Mouse (Mus musculus): Measurements from ENCODE around the gene Mfsd2a. TPM values are rescaled to one million over a fixed set of nuclear protein-coding genes. Genes with fewer than 3 reads are reported as not detected.

Mfsd2a gene
- polyA plus RNA-seq, 1 experiment from 2014 or later = 11.4 TPM

DNA sequence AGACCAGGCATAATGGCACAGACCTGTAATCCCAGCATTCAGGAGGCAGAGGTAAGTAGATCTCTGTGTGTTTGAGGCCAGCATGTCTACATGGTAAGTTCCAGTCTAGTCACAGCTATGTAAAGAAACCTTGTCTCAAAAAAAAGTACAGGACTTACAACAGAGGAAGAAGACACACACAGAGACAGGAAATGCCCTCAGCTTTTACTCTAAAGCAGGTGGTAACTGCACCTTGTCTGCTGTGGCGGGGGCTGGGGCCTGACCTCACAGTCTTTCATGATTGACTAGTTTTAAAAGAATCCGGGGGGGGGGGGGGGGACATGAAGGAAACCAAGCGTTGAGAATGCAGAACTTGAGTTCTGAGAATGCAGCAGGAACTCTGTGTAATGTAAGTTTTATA lies 27.1 kb downstream of the Mfsd2a start:
- Histone ChIP-seq H3K9me3 (replicated peaks) (no peaks in the 10 kb centered on the region), H3K27ac (replicated peaks) (no peak overlapping the region), H3K9ac (no peak overlapping the region), H3K27me3 (no peaks in the 10 kb centered on the region), H3K4me3 (replicated peaks) (no peak overlapping the region), H3K4me2 (replicated peaks) (no peak overlapping the region), H3K36me3 (no peaks in the 10 kb centered on the region), H3K4me1 (no peaks in the 10 kb centered on the region)
- WGBS = 34% methylated on average over 3 of the region's 3 CpGs
- ATAC-seq (ENCODE audit: insufficient number of reproducible peaks, low FRiP score, low TSS enrichment, low read depth) = no peak

GRCm38 (mm10) chr4:122933051-122933591 lies 27.9 kb downstream of the Mfsd2a start:
- no peaks in the 10 kb centered on the region for H3K27me3 ChIP-seq
- 61% methylated on average over 3 of the region's 3 CpGs for WGBS
- H3K27ac ChIP-seq (replicated peaks) = no peak overlapping the region
- no peak overlapping the region for H3K4me2 ChIP-seq (replicated peaks)
- no peaks in the 10 kb centered on the region for H3K36me3 ChIP-seq
- H3K4me3 ChIP-seq (replicated peaks) = no peak overlapping the region
- ATAC-seq (ENCODE audit: insufficient number of reproducible peaks, low FRiP score, low TSS enrichment, low read depth) = no peak
- no peak overlapping the region for H3K9ac ChIP-seq
- no peaks in the 10 kb centered on the region for H3K4me1 ChIP-seq
- H3K9me3 ChIP-seq (replicated peaks) = no peaks in the 10 kb centered on the region

- Histone ChIP-seq H3K9ac (no peak overlapping the region), H3K4me2 (replicated peaks) (no peak overlapping the region), H3K9me3 (replicated peaks) (no peaks in the 10 kb centered on the region), H3K4me3 (replicated peaks) (no peak overlapping the region), H3K27me3 (no peaks in the 10 kb centered on the region), H3K27ac (replicated peaks) (no peak overlapping the region), H3K4me1 (no peaks in the 10 kb centered on the region), H3K36me3 (no peaks in the 10 kb centered on the region)
- ATAC-seq (ENCODE audit: insufficient number of reproducible peaks, low FRiP score, low TSS enrichment, low read depth) = no peak
- 65% methylated on average over 8 of the region's 8 CpGs for WGBS
These were observed 28.6 kb downstream of the Mfsd2a start for GRCm38 (mm10) chr4:122932239-122932978.

- ATAC-seq (ENCODE audit: insufficient number of reproducible peaks, low FRiP score, low TSS enrichment, low read depth) = no peak
- 82% methylated on average over 2 of the region's 2 CpGs for WGBS
- Histone ChIP-seq H3K4me1 (no peaks in the 10 kb centered on the region), H3K27me3 (no peaks in the 10 kb centered on the region), H3K27ac (replicated peaks) (no peak overlapping the region), H3K4me2 (replicated peaks) (no peak overlapping the region), H3K9me3 (replicated peaks) (no peaks in the 10 kb centered on the region), H3K9ac (no peak overlapping the region), H3K36me3 (no peaks in the 10 kb centered on the region), H3K4me3 (replicated peaks) (no peak overlapping the region)
These were observed 29.9 kb downstream of the Mfsd2a start for GRCm38 (mm10) chr4:122930939-122931590.

DNA sequence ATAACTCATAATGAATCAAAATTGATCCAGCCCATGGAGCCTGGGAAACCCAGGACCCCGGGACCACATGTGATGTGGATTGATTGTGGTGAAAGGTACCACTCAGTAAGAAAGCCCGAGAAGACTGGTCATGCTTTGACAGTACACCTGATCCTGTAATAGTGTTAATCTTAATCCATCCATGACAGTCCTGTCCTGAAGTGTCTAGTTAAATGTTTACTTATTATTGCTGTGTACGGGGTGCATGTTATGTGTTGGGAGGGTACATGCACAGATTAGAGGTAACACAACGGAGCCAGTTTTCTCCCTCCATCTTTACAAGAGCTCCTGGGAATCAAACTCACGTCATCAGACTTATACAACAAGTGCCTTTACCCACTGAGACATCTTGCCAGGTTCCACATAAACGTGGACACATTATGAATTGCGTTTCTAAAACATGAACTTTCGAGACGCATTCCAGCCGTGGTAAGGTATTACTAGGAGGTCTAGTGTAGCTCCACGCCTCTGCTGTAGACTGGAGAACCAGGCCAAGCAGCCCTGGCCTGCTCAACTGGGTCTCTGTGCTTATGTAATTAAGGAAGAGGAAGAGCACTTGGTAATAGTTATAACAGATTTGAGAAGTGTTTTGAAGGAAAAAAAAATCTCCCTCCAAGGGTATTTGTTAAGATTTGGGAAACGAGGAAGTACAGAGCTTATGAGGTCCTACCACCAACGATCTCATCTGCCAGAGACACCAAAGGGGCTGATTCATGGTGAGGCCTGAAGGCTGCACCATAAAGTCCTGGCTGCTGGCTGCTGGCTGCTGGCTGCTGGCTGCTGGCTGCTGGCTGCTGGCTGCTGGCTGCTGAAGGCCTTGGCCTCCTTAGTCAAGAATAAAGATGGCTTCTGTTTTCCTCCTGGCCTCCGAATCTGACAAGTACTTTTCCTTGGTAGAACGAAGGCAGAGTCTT lies 37.3 kb downstream of the Mfsd2a start:
- H3K9ac ChIP-seq = no peak overlapping the region
- H3K4me2 ChIP-seq (replicated peaks) = no peak overlapping the region
- H3K36me3 ChIP-seq = no peaks in the 10 kb centered on the region
- no peaks in the 10 kb centered on the region for H3K9me3 ChIP-seq (replicated peaks)
- H3K27ac ChIP-seq (replicated peaks) = no peak overlapping the region
- H3K27me3 ChIP-seq = no peaks in the 10 kb centered on the region
- no peak for ATAC-seq (ENCODE audit: insufficient number of reproducible peaks, low FRiP score, low TSS enrichment, low read depth)
- H3K4me3 ChIP-seq (replicated peaks) = no peak overlapping the region
- 74% methylated on average over 15 of the region's 15 CpGs for WGBS
- H3K4me1 ChIP-seq = no peaks in the 10 kb centered on the region

- H3K27me3 ChIP-seq = no peaks in the 10 kb centered on the region
- H3K36me3 ChIP-seq = no peaks in the 10 kb centered on the region
- H3K4me2 ChIP-seq (replicated peaks) = no peak overlapping the region
- ATAC-seq (ENCODE audit: insufficient number of reproducible peaks, low FRiP score, low TSS enrichment, low read depth) = no peak
- WGBS = 27% methylated on average over 1 of the region's 1 CpGs
- no peak overlapping the region for H3K27ac ChIP-seq (replicated peaks)
- H3K4me3 ChIP-seq (replicated peaks) = no peak overlapping the region
- no peak overlapping the region for H3K9ac ChIP-seq
- H3K9me3 ChIP-seq (replicated peaks) = no peaks in the 10 kb centered on the region
- H3K4me1 ChIP-seq = no peaks in the 10 kb centered on the region
These were observed 38.1 kb downstream of the Mfsd2a start for GRCm38 (mm10) chr4:122922841-122923240.

- 85% methylated on average over 4 of the region's 4 CpGs for WGBS
- Histone ChIP-seq H3K27ac (replicated peaks) (no peak overlapping the region), H3K36me3 (no peaks in the 10 kb centered on the region), H3K4me3 (replicated peaks) (no peak overlapping the region), H3K4me2 (replicated peaks) (no peak overlapping the region), H3K9ac (no peak overlapping the region), H3K27me3 (no peaks in the 10 kb centered on the region), H3K4me1 (no peaks in the 10 kb centered on the region), H3K9me3 (replicated peaks) (no peaks in the 10 kb centered on the region)
- ATAC-seq (ENCODE audit: insufficient number of reproducible peaks, low FRiP score, low TSS enrichment, low read depth) = no peak
These were observed 45.0 kb downstream of the Mfsd2a start for GRCm38 (mm10) chr4:122915985-122916384.

DNA sequence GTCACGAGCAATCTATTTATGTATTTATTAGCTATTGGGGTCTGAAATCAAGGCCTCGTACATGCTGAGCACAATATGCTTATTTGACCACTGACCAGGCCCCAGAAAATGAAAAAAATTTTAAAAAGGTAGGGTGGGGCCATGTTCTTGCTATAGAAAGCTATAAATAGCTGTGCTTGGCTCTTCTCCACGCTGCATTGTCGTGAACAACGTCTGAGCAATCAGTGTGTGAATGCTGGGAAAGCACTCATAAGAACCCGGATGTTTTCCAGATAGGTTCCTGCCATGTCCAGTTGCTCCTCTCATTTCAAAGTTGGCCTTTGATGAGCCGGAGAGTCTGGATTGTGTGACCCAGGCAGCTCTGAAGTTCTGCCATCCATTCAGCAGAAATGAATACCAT lies 46.8 kb downstream of the Mfsd2a start:
- H3K27ac ChIP-seq (replicated peaks) = no peak overlapping the region
- no peaks in the 10 kb centered on the region for H3K36me3 ChIP-seq
- ATAC-seq (ENCODE audit: insufficient number of reproducible peaks, low FRiP score, low TSS enrichment, low read depth) = no peak
- H3K4me2 ChIP-seq (replicated peaks) = no peak overlapping the region
- H3K4me1 ChIP-seq = no peaks in the 10 kb centered on the region
- no peaks in the 10 kb centered on the region for H3K27me3 ChIP-seq
- no peak overlapping the region for H3K4me3 ChIP-seq (replicated peaks)
- no peaks in the 10 kb centered on the region for H3K9me3 ChIP-seq (replicated peaks)
- WGBS = 64% methylated on average over 7 of the region's 7 CpGs
- no peak overlapping the region for H3K9ac ChIP-seq

- no peaks in the 10 kb centered on the region for H3K36me3 ChIP-seq
- no peak for ATAC-seq (ENCODE audit: insufficient number of reproducible peaks, low FRiP score, low TSS enrichment, low read depth)
- no peaks in the 10 kb centered on the region for H3K9me3 ChIP-seq (replicated peaks)
- 67% methylated on average over 5 of the region's 5 CpGs for WGBS
- no peak overlapping the region for H3K9ac ChIP-seq
- no peaks in the 10 kb centered on the region for H3K4me1 ChIP-seq
- H3K4me3 ChIP-seq (replicated peaks) = no peak overlapping the region
- H3K27me3 ChIP-seq = no peaks in the 10 kb centered on the region
- H3K27ac ChIP-seq (replicated peaks) = no peak overlapping the region
- H3K4me2 ChIP-seq (replicated peaks) = no peak overlapping the region
These were observed 48.4 kb downstream of the Mfsd2a start for GRCm38 (mm10) chr4:122912613-122913012.

GRCm38 (mm10) chr4:122910577-122910976 lies 50.4 kb downstream of the Mfsd2a start:
- Histone ChIP-seq H3K4me3 (replicated peaks) (no peak overlapping the region), H3K27ac (replicated peaks) (no peak overlapping the region), H3K4me2 (replicated peaks) (no peak overlapping the region), H3K36me3 (no peaks in the 10 kb centered on the region), H3K9ac (no peak overlapping the region), H3K27me3 (no peaks in the 10 kb centered on the region), H3K4me1 (no peaks in the 10 kb centered on the region), H3K9me3 (replicated peaks) (no peaks in the 10 kb centered on the region)
- no peak for ATAC-seq (ENCODE audit: insufficient number of reproducible peaks, low FRiP score, low TSS enrichment, low read depth)
- 44% methylated on average over 6 of the region's 6 CpGs for WGBS

DNA sequence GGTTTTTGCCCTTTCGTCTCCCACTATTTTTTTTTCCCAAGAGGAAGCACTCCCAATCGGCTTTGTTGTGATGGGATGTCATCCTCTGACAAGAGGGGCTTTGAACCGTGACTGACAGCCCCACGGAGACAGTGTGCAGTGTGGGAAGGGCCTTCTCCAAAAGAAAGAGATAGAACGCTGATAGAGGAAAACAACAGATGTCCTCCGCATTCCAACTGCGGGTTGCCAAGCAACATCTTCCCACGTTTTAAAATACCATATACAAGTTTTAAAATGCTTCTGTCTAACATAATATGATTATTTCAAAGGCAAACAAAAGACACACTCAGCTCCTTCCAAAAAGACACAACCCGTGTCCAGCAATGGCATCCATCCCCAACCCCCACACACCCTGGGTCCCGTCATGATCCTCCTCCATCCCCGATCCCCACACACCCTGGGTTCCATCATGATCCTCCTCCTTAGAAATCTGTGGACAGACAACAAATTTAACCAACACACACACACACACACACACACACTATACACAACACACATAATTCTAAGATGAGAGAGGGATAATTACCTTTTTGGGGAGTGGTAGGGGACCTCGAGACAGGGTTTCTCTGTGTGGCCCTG lies 51.3 kb downstream of the Mfsd2a start:
- H3K9ac ChIP-seq = no peak overlapping the region
- WGBS = 45% methylated on average over 12 of the region's 12 CpGs
- no peak for ATAC-seq (ENCODE audit: insufficient number of reproducible peaks, low FRiP score, low TSS enrichment, low read depth)
- no peak overlapping the region for H3K27ac ChIP-seq (replicated peaks)
- no peaks in the 10 kb centered on the region for H3K27me3 ChIP-seq
- no peaks in the 10 kb centered on the region for H3K4me1 ChIP-seq
- H3K36me3 ChIP-seq = no peaks in the 10 kb centered on the region
- H3K4me2 ChIP-seq (replicated peaks) = no peak overlapping the region
- no peaks in the 10 kb centered on the region for H3K9me3 ChIP-seq (replicated peaks)
- no peak overlapping the region for H3K4me3 ChIP-seq (replicated peaks)

All from embryonic facial prominence, embryonic 15.5 days (tissue).